ENCODE assay signal across 19 mouse cellular contexts in genomic region chr14:123065136-123065535, GRCm38 (mm10).
DNase-seq lines count a peak whose midpoint lies in the region; ATAC-seq lines count a peak whose summit lies in the region.
"Had no signal": no experiment of that assay in that cellular context is flagged by ENCODE, and none has a peak within 500 bp of the region (broad histone marks: within the 10 kb centered on the region; RNA-seq: fewer than 3 reads in every experiment).

No protein-coding gene starts in this region.

- no peak overlapping the region for H3K4me3 ChIP-seq in forebrain, embryonic 10.5 days
- H3K4me3 ChIP-seq in hindbrain, embryonic 14.5 days (replicated peaks; ENCODE audit: low read length): no peak overlapping the region
- H3K4me3 ChIP-seq in neural tube, embryonic 12.5 days: no peak overlapping the region
- H3K4me3 ChIP-seq: embryonic facial prominence, embryonic 13.5 days; limb, embryonic 12.5 days had no signal

- H3K36me3 ChIP-seq in forebrain, embryonic 10.5 days (replicated peaks): no peaks in the 10 kb centered on the region
- no peaks in the 10 kb centered on the region for H3K36me3 ChIP-seq in hindbrain, embryonic 14.5 days (replicated peaks; ENCODE audit: control insufficient read depth, insufficient read depth)
- H3K36me3 ChIP-seq in neural tube, embryonic 12.5 days: no peaks in the 10 kb centered on the region
- H3K36me3 ChIP-seq: embryonic facial prominence, embryonic 13.5 days; limb, embryonic 12.5 days had no signal

- peaks cover 24% of the 10 kb centered on the region for H3K4me1 ChIP-seq in forebrain, embryonic 10.5 days
- H3K4me1 ChIP-seq in hindbrain, embryonic 14.5 days (replicated peaks; ENCODE audit: control insufficient read depth, insufficient read depth, low read length): peaks cover 15% of the 10 kb centered on the region; the same call in 1 of the 2 replicates
- H3K4me1 ChIP-seq in neural tube, embryonic 12.5 days: 0 out of 2 replicates have a peak, but pooled peaks cover 9% of the 10 kb centered on the region
- H3K4me1 ChIP-seq: limb, embryonic 12.5 days had no signal

- 0 out of 2 replicates have a peak overlapping the region, but pooled peaks have one; percentile 15 for H3K27ac ChIP-seq in forebrain, embryonic 10.5 days
- H3K27ac ChIP-seq in hindbrain, embryonic 14.5 days: 0 out of 2 replicates have a peak overlapping the region, but pooled peaks have one; percentile 7
- no peak overlapping the region for H3K27ac ChIP-seq in neural tube, embryonic 12.5 days
- H3K27ac ChIP-seq: embryonic facial prominence, embryonic 13.5 days; limb, embryonic 12.5 days; liver, embryonic 14.5 days had no signal

- peak; percentile 15 for DNase-seq in embryo, embryonic 11 days
- no peak for DNase-seq in embryo, embryonic 10 days (ENCODE audit: low spot score)
- peak; percentile 35 for DNase-seq in forebrain, embryonic 10.5 days (ENCODE audit: extremely low spot score, low spot score)
- DNase-seq in hindbrain, embryonic 14.5 days (ENCODE audit: low spot score): peak; percentile 28
- DNase-seq in adrenal gland, adult 8-10 months: no peak
- DNase-seq in thymus, postnatal 0 days (ENCODE audit: low spot score): no peak
- no peak for DNase-seq in thymus, postnatal 36 days
- DNase-seq: adrenal gland, postnatal 25 days; cerebellum, postnatal 10 days; gastrocnemius, postnatal 36 days; heart, postnatal 4 days; kidney, adult 18-20 months had no signal

- WGBS in forebrain, embryonic 10.5 days: 20% methylated on average over 6 of the region's 6 CpGs
- WGBS in hindbrain, embryonic 14.5 days: 21% methylated on average over 6 of the region's 6 CpGs
- 18% methylated on average over 6 of the region's 6 CpGs for WGBS in neural tube, embryonic 12.5 days

- no peak overlapping the region for H3K9ac ChIP-seq in hindbrain, embryonic 14.5 days
- no peak overlapping the region for H3K9ac ChIP-seq in neural tube, embryonic 12.5 days
- H3K9ac ChIP-seq: embryonic facial prominence, embryonic 13.5 days; limb, embryonic 12.5 days; liver, embryonic 14.5 days had no signal

- H3K4me2 ChIP-seq in hindbrain, embryonic 14.5 days (replicated peaks): peak overlapping the region; percentile 37
- peak overlapping the region; percentile 22; the same call in 1 of the 2 replicates for H3K4me2 ChIP-seq in neural tube, embryonic 12.5 days (replicated peaks)
- H3K4me2 ChIP-seq: embryonic facial prominence, embryonic 13.5 days; heart, embryonic 11.5 days; limb, embryonic 12.5 days had no signal

- H3K9me3 ChIP-seq in forebrain, embryonic 10.5 days: no peaks in the 10 kb centered on the region
- H3K9me3 ChIP-seq in hindbrain, embryonic 14.5 days (ENCODE audit: control insufficient read depth, low read length): no peaks in the 10 kb centered on the region
- H3K9me3 ChIP-seq in neural tube, embryonic 12.5 days: no peaks in the 10 kb centered on the region
- H3K9me3 ChIP-seq: embryonic facial prominence, embryonic 13.5 days; limb, embryonic 12.5 days had no signal

- peak; percentile 90 for ATAC-seq in hindbrain, embryonic 14.5 days (ENCODE audit: low FRiP score)
- peak; percentile 91 for ATAC-seq in neural tube, embryonic 12.5 days (ENCODE audit: low FRiP score, low read depth)
- ATAC-seq: lung, postnatal 0 days had no signal

- peaks cover 19% of the 10 kb centered on the region; the same call in 1 of the 2 replicates for H3K27me3 ChIP-seq in forebrain, embryonic 10.5 days (ENCODE audit: poor library complexity, severe bottlenecking)
- H3K27me3 ChIP-seq in hindbrain, embryonic 14.5 days (ENCODE audit: control insufficient read depth, insufficient read depth, low read length): no peaks in the 10 kb centered on the region
- H3K27me3 ChIP-seq in neural tube, embryonic 12.5 days (replicated peaks): no peaks in the 10 kb centered on the region
- H3K27me3 ChIP-seq: CH12.LX; embryonic facial prominence, embryonic 13.5 days; limb, embryonic 12.5 days had no signal

Comparison
In these comparisons a context has a peak if more than half of its experiments do, and no peak if none do; other contexts are left out.
1. DNase-seq: peak in embryo, embryonic 11 days (single experiment), forebrain, embryonic 10.5 days (single experiment) and hindbrain, embryonic 14.5 days (single experiment); none in embryo, embryonic 10 days (single experiment), adrenal gland, adult 8-10 months (single experiment), thymus, postnatal 0 days (single experiment) and thymus, postnatal 36 days (0 of 2).